Mouse (Mus musculus) MEL (cell line): ENCODE results near the gene Atg16l1.

ENCODE experiments used
- BHLHE40 ChIP-seq: IDR thresholded peaks from 2 replicates; pipeline ENCODE4 v1.6.1; 2012; ENCODE audit warnings: low read depth, mild to moderate bottlenecking, inconsistent platforms, low read length, improper control_type of control experiment, borderline replicate concordance
- CHD2 ChIP-seq: IDR thresholded peaks from 2 replicates; pipeline ENCODE4 v1.6.1; 2011; ENCODE audit warnings: low read length, improper control_type of control experiment
- CTCF ChIP-seq, 3 experiments: IDR thresholded peaks in 2 of 3; conservative IDR thresholded peaks in 1 of 3; 2 replicates each; pipeline ENCODE4 v1.5.1; 2011 to 2012; ENCODE audit warnings: low read length in 3 of 3, low read depth in 2 of 3, mild to moderate bottlenecking in 2 of 3, improper control_type of control experiment in 1 of 3, inconsistent platforms in 1 of 3, mixed read lengths in 1 of 3, moderate library complexity in 1 of 3; ENCODE audit not compliant: control insufficient read depth in 1 of 3, insufficient read depth in 1 of 3, poor library complexity in 1 of 3, severe bottlenecking in 1 of 3
- E2F4 ChIP-seq: IDR thresholded peaks from 2 replicates; pipeline ENCODE4 v1.6.1; 2011; ENCODE audit warnings: low read depth, low read length, improper control_type of control experiment, borderline replicate concordance
- EP300 ChIP-seq, 2 experiments: IDR thresholded peaks; 2 replicates each; pipeline ENCODE4 v1.6.1; 2011; ENCODE audit warnings: improper control_type of control experiment in 2 of 2, low read length in 2 of 2, low read depth in 1 of 2, mild to moderate bottlenecking in 1 of 2
- GATA1 ChIP-seq: IDR thresholded peaks from 2 replicates; pipeline ENCODE4 v1.6.1; 2011; ENCODE audit warnings: low read depth, low read length, improper control_type of control experiment
- HCFC1 ChIP-seq: IDR thresholded peaks from 2 replicates; pipeline ENCODE4 v1.6.1; 2012; ENCODE audit warnings: low read depth, mild to moderate bottlenecking, inconsistent platforms, low read length, improper control_type of control experiment, moderate library complexity
- MAFK ChIP-seq: IDR thresholded peaks from 2 replicates; pipeline ENCODE4 v1.6.1; 2011; ENCODE audit warnings: low read depth, mild to moderate bottlenecking, low read length, improper control_type of control experiment, borderline replicate concordance
- MAX ChIP-seq: IDR thresholded peaks from 2 replicates; pipeline ENCODE4 v1.6.1; 2011; ENCODE audit warnings: low read length, improper control_type of control experiment
- MEF2A ChIP-seq: IDR thresholded peaks from 2 replicates; pipeline ENCODE4 v1.6.1; 2014; ENCODE audit warnings: low read depth, mild to moderate bottlenecking, inconsistent platforms, low read length, improper control_type of control experiment; ENCODE audit not compliant: poor library complexity, insufficient replicate concordance, severe bottlenecking; ENCODE audit errors: extremely low read depth
- POLR2A ChIP-seq, 2 experiments: IDR thresholded peaks; 2 replicates each; pipeline ENCODE4 v1.6.1; 2011 to 2012; ENCODE audit warnings: low read length in 2 of 2, mild to moderate bottlenecking in 2 of 2, control low read depth in 1 of 2, improper control_type of control experiment in 1 of 2, low read depth in 1 of 2, moderate library complexity in 1 of 2; ENCODE audit not compliant: control insufficient read depth in 1 of 2, insufficient read depth in 1 of 2, poor library complexity in 1 of 2
- TCF12 ChIP-seq: IDR thresholded peaks from 2 replicates; pipeline ENCODE4 v1.6.1; 2014; ENCODE audit warnings: low read depth, mild to moderate bottlenecking, inconsistent platforms, low read length, improper control_type of control experiment, moderate library complexity
- USF1 ChIP-seq: IDR thresholded peaks from 2 replicates; pipeline ENCODE4 v1.6.1; 2014; ENCODE audit warnings: low read depth, mild to moderate bottlenecking, inconsistent platforms, low read length, improper control_type of control experiment, moderate library complexity

DNA sequence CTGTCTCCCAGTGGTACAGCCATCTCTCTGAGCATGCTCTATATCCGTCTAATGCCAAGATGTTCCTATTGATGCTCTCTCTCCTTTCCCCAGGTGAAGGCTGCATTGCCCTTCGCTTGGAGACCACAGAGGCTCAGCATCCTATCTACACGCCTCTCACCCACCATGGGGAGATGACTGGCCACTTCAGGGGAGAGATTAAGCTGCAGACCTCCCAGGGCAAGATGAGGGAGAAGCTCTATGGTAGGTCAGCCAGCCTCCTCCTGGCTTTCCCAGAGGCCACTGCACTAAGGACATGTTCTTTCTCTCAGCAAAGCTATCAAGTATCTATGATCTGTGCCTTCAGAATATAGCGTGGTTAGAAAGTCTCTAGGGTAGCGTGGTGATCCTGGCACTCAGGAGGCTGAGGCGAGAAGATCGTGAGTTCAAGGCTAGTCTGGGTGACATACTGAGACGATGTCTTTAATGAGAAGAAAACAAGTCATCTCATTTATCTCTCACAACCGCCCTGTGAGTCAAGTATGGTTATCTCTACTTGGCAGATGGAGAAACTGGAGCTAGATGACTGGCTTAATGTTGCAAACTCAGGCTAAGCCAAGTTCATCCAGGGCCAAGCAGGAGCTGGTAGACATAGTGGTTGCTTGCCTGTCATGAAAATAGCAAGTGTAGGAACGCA lies 43.6 kb upstream of the Atg16l1 start:
- TF ChIP-seq EP300 (IDR thresholded peaks at IDR 0.05; ENCODE audit: low read depth in 1 of 2, low read length in 2 of 2) (peak; percentile 95), CTCF (IDR thresholded peaks at IDR 0.05 in 2 of 3, conservative IDR thresholded peaks at IDR 0.05 in 1 of 3; ENCODE audit: control insufficient read depth in 1 of 3, insufficient read depth in 1 of 3, low read depth in 2 of 3, low read length in 3 of 3, poor library complexity in 1 of 3, severe bottlenecking in 1 of 3) (no peak), POLR2A (IDR thresholded peaks at IDR 0.05; ENCODE audit: control insufficient read depth in 1 of 2, insufficient read depth in 1 of 2, low read depth in 1 of 2, low read length in 2 of 2, poor library complexity in 1 of 2) (no peak), MAX (0 out of 2 replicates have a peak, but pooled peaks have one; percentile 16), CHD2 (no peak), E2F4 (no peak), MEF2A (no peak), BHLHE40 (no peak; the same call in 1 of the 2 replicates), HCFC1 (no peak), MAFK (peak; percentile 52; the same call in 1 of the 2 replicates), USF1 (no peak), GATA1 (peak; percentile 95), TCF12 (peak; percentile 95)
